Mouse (Mus musculus) ES-E14 (cell line): Measurements from ENCODE around the gene Gm27021. TPM values are rescaled to one million over a fixed set of nuclear protein-coding genes. Genes with fewer than 3 reads are reported as not detected.

ENCODE experiments used
- DNase-seq: peaks from one replicate; pipeline ENCODE4 v3.0.0-alpha.2; 2013; ENCODE audit warnings: low read depth, low spot score
- H3K27ac ChIP-seq: 2 replicates; pipeline ENCODE4 v1.5.1; 2012; ENCODE audit warnings: low read depth, mild to moderate bottlenecking, low read length, moderate library complexity, mixed read lengths; ENCODE audit not compliant: poor library complexity, insufficient read depth, severe bottlenecking
- H3K36me3 ChIP-seq: 2 replicates; pipeline ENCODE4 v1.6.1; 2012; ENCODE audit warnings: mild to moderate bottlenecking, low read length, moderate library complexity, mixed read lengths; ENCODE audit not compliant: control insufficient read depth, poor library complexity, insufficient read depth, severe bottlenecking
- H3K4me1 ChIP-seq, 2 experiments: fragments of 150-350 bp in 1 of 2; sonication (generic) in 1 of 2; 2 replicates each; pipeline ENCODE4 v1.6.1; 2012; ENCODE audit warnings: low read length in 2 of 2, mild to moderate bottlenecking in 1 of 2, mixed read lengths in 1 of 2; ENCODE audit not compliant: control insufficient read depth in 2 of 2, insufficient read depth in 2 of 2, poor library complexity in 1 of 2
- H3K4me3 ChIP-seq, 2 experiments: fragments of 150-350 bp in 1 of 2; sonication (generic) in 1 of 2; 2 replicates each; pipeline ENCODE4 v1.5.1; 2012; ENCODE audit warnings: low read length in 2 of 2, low read depth in 1 of 2, mild to moderate bottlenecking in 1 of 2, mixed read lengths in 1 of 2; ENCODE audit not compliant: insufficient read depth in 1 of 2, poor library complexity in 1 of 2, severe bottlenecking in 1 of 2
- H3K9ac ChIP-seq: 2 replicates; pipeline ENCODE4 v1.6.1; 2012; ENCODE audit warnings: low read depth, mild to moderate bottlenecking, low read length, mixed read lengths; ENCODE audit not compliant: poor library complexity, insufficient read depth, severe bottlenecking
- H3K9me3 ChIP-seq: fragments of 150-350 bp; sonication (generic); 2 replicates; pipeline ENCODE4 v1.6.1; 2012; ENCODE audit warnings: low read depth, mild to moderate bottlenecking, low read length; ENCODE audit not compliant: control insufficient read depth, insufficient read depth
- CHD2 ChIP-seq: IDR thresholded peaks from 2 replicates; pipeline ENCODE4 v1.6.1; 2014; ENCODE audit warnings: mild to moderate bottlenecking, low read depth, low read length, inconsistent platforms
- HCFC1 ChIP-seq: IDR thresholded peaks from 2 replicates; pipeline ENCODE4 v1.6.1; 2012; ENCODE audit warnings: low read length, inconsistent platforms, borderline replicate concordance; ENCODE audit not compliant: insufficient read depth
- MAFK ChIP-seq: IDR thresholded peaks from 2 replicates; pipeline ENCODE4 v1.6.1; 2014; ENCODE audit warnings: mild to moderate bottlenecking, low read depth, low read length, inconsistent platforms; ENCODE audit not compliant: insufficient read depth
- ZC3H11A ChIP-seq: IDR thresholded peaks from 2 replicates; pipeline ENCODE4 v1.6.1; 2012; ENCODE audit warnings: low read depth, mild to moderate bottlenecking, inconsistent platforms, low read length, borderline replicate concordance
- ZNF384 ChIP-seq: IDR thresholded peaks from 2 replicates; pipeline ENCODE4 v1.6.1; 2012; ENCODE audit warnings: low read depth, low read length, inconsistent platforms
- in situ Hi-C, 2 experiments: fragments of 600-800 bp; cut with MboI; formaldehyde crosslinking; loops; one replicate each; pipeline ENCODE4 v1.15.1; 2025; ENCODE audit warnings: low sequenced_read_pairs in 2 of 2, inconsistent platforms in 1 of 2; ENCODE audit not compliant: unreplicated experiment in 2 of 2
- total RNA-seq: library from RNA; depleted of rRNA; stranded (reverse); fragments of 300-350 nt; gene quantifications from 2 replicates; pipeline ENCODE4 v1.2.3, GENCODE M21; 2012

Gm27021 gene
- total RNA-seq, 1 experiment = 0.49 TPM

- Histone ChIP-seq H3K27ac (no peak overlapping the region), H3K9ac (no peak overlapping the region), H3K9me3 (no peaks in the 10 kb centered on the region), H3K36me3 (peaks cover 77% of the 10 kb centered on the region), H3K4me1 (peaks cover 0 to 3% of the 10 kb centered on the region in 2 experiments; a peak in 1 of 4 replicates), H3K4me3 (no peak overlapping the region)
- in situ Hi-C loops = no loop called here
- DNase-seq = no peak
- no peak for TF ChIP-seq ZNF384
- TF ChIP-seq ZC3H11A = no peak
- no peak for TF ChIP-seq CHD2
Observed at GRCm38 (mm10) chr8:120580336-120581000, 87.4 kb downstream of the Gm27021 start.

GRCm38 (mm10) chr8:120577821-120578220, 90.1 kb downstream of the Gm27021 start:
- Histone ChIP-seq H3K9ac (no peak overlapping the region), H3K27ac (no peak overlapping the region), H3K9me3 (no peaks in the 10 kb centered on the region), H3K36me3 (peaks cover 92% of the 10 kb centered on the region), H3K4me3 (no peak overlapping the region), H3K4me1 (peaks cover 0 to 7% of the 10 kb centered on the region in 2 experiments; a peak in 1 of 4 replicates)
- TF ChIP-seq MAFK = no peak
- no peak for TF ChIP-seq ZC3H11A
- in situ Hi-C loops = no loop called here
- no peak for DNase-seq

DNA sequence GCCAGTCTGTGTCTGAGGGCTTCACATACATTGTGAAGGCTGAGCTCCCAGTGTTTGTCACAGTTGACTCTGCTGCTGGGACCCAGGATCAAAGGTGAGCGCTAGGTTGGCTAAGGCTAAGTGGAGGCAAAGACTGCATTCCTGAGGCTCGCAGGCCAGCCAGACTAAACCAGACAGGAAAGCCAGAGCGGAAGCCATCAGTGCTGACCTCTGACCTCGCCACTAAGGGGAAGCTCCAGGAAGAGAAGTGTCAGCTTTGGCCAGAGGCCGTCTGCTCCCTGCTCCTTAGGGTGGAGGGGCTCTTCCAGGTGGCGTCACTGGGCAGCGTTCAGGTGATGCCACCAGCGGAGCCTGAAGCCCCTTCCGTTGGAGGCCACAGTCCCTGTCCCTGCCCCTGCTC, 92.1 kb downstream of the Gm27021 start:
- no peak overlapping the region for H3K27ac ChIP-seq
- peaks cover 0 to 9% of the 10 kb centered on the region in 2 experiments; a peak in 1 of 4 replicates for H3K4me1 ChIP-seq
- peaks cover 96% of the 10 kb centered on the region for H3K36me3 ChIP-seq
- in situ Hi-C loops = no loop called here
- TF ChIP-seq ZNF384 = no peak
- no peak for TF ChIP-seq MAFK
- TF ChIP-seq HCFC1 = no peak
- TF ChIP-seq CHD2 = no peak
- TF ChIP-seq ZC3H11A = no peak
- H3K4me3 ChIP-seq = no peak overlapping the region
- no peaks in the 10 kb centered on the region for H3K9me3 ChIP-seq
- no peak for DNase-seq
- H3K9ac ChIP-seq = no peak overlapping the region

GRCm38 (mm10) chr8:120574941-120575340, 92.9 kb downstream of the Gm27021 start:
- Histone ChIP-seq H3K4me1 (peaks cover 0 to 15% of the 10 kb centered on the region in 2 experiments; a peak in 2 of 4 replicates), H3K36me3 (peaks cover 95% of the 10 kb centered on the region), H3K4me3 (no peak overlapping the region), H3K9me3 (no peaks in the 10 kb centered on the region), H3K27ac (no peak overlapping the region), H3K9ac (no peak overlapping the region)
- peak; percentile 41 for DNase-seq
- in situ Hi-C loops = no loop called here
- no peak for TF ChIP-seq ZC3H11A
- TF ChIP-seq ZNF384 = no peak
- no peak for TF ChIP-seq HCFC1
- no peak for TF ChIP-seq MAFK
- TF ChIP-seq CHD2 = no peak

- in situ Hi-C loops = no loop called here
- Histone ChIP-seq H3K9me3 (no peaks in the 10 kb centered on the region), H3K4me3 (no peak overlapping the region), H3K4me1 (peaks cover 0 to 24% of the 10 kb centered on the region in 2 experiments; a peak in 2 of 4 replicates), H3K36me3 (peaks cover 97% of the 10 kb centered on the region), H3K27ac (no peak overlapping the region), H3K9ac (no peak overlapping the region)
- no peak for DNase-seq
- TF ChIP-seq HCFC1 (no peak), ZC3H11A (no peak), CHD2 (no peak)
Observed at GRCm38 (mm10) chr8:120573866-120574265, 94.0 kb downstream of the Gm27021 start.
